Mouse (Mus musculus) cerebellum, adult 9-11 months (tissue): ENCODE measurements at regions not wholly inside any gene's neighbourhood (a gene's known extent, or its start where the extent isn't known, plus 50 kb on each side); places are given as distances from the start of the nearest gene placed in this dataset.

Experiments used
- DNase-seq: peaks from one replicate; pipeline ENCODE4 v3.0.0; 2022

GRCm38 (mm10) chr11:22694829-22695228 lies 165.9 kb downstream of the B3gnt2 start:
- no peak for DNase-seq

- no peak for DNase-seq
Observed at GRCm38 (mm10) chr11:22695237-22695636, 165.5 kb downstream of the B3gnt2 start.

DNA sequence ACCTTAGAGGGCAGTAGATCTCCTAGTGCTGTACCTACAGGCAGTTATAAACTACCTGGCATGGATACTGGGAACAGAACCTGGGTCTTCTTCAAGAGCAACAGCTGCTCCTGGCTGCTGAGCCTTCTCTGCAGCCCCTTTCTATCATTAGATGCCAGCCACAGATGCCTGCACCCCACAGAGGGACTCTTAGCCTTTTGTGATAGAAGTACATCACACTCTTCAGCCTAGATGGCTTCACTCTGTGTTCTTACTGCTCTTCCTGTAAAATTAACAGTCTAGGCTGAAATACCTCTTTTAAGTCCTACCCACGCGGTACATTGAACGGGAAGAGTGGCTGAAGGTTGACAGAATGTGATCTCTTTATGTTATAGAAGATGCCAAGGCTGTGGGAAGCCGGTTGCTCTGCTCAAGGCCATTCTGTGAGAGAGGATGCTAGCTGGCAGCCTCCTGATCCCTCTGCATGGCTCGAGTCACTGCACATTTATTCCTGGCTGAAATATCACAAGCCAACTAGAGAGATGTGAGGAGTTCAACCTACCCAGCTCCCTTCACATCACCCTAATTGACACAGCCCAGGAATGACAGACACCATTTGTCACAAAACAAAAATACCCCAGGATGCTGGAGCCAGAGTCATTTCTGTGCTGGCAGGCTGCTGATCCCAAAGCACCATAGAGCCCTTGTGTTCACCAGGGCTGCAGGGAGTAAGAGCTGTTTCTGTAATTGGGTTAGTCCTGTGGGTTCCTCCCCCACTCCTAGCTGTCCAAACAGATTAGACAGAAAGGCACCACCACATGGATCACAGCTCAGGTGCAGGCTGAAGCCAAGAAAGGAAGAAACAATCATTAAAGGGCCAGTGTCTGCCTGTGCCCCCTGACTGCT lies 162.5 kb downstream of the B3gnt2 start:
- peak; percentile 92 for DNase-seq

DNA sequence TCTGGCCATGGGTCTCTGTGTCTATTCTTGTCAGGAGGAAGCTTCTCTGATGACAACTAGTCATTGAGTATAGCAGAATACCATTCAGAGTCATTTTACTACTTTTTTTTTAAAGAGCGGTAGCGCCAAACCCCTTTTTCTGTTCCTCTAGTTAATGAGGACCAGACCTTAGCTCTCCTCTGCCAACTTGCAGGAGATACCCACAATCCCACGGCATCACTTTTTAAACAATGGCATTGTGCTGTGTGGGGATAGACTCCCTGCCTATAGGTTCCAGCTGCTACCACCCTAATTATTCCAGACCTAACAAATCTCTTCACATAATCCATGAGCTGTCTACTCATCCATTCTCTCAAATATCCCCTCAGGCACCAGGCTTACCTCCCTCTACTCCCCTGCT lies 154.7 kb downstream of the B3gnt2 start:
- no peak for DNase-seq
